Mouse (Mus musculus) heart, embryonic 12.5 days (tissue): Measurements from ENCODE around the gene Ldlr. TPM values are rescaled to one million over a fixed set of nuclear protein-coding genes. Genes with fewer than 3 reads are reported as not detected.

Source experiments
- ATAC-seq: fragments of 200-750 bp; cut with Nextera tagmentation; 2 replicates; pipeline ENCODE4 v1.8.0; 2017; ENCODE audit warnings: moderate TSS enrichment, moderate library complexity; ENCODE audit not compliant: insufficient number of reproducible peaks, low FRiP score
- H3K27ac ChIP-seq: fragments of 300-500 bp; sonication (generic); 2 replicates; pipeline ENCODE4 v1.5.1; 2016; ENCODE audit warnings: mild to moderate bottlenecking, moderate library complexity; ENCODE audit not compliant: poor library complexity, severe bottlenecking
- H3K27me3 ChIP-seq: fragments of 300-500 bp; sonication (generic); replicated peaks from 2 replicates; pipeline ENCODE4 v1.6.1; 2016; ENCODE audit warnings: mild to moderate bottlenecking, moderate library complexity
- H3K36me3 ChIP-seq: fragments of 300-500 bp; sonication (generic); 2 replicates; pipeline ENCODE4 v1.6.1; 2016; ENCODE audit warnings: mild to moderate bottlenecking, moderate library complexity
- H3K4me1 ChIP-seq: fragments of 300-500 bp; sonication (generic); replicated peaks from 2 replicates; pipeline ENCODE4 v1.6.1; 2016; ENCODE audit warnings: mild to moderate bottlenecking
- H3K4me2 ChIP-seq: fragments of 300-500 bp; sonication (generic); 2 replicates; pipeline ENCODE4 v1.6.1; 2016; ENCODE audit warnings: mild to moderate bottlenecking, moderate library complexity
- H3K4me3 ChIP-seq: fragments of 300-500 bp; sonication (generic); 2 replicates; pipeline ENCODE4 v1.5.1; 2016; ENCODE audit warnings: mild to moderate bottlenecking
- H3K9ac ChIP-seq: fragments of 300-500 bp; sonication (generic); 2 replicates; pipeline ENCODE4 v1.6.1; 2016; ENCODE audit warnings: mild to moderate bottlenecking, moderate library complexity
- H3K9me3 ChIP-seq: fragments of 300-500 bp; sonication (generic); replicated peaks from 2 replicates; pipeline ENCODE4 v1.6.1; 2016; ENCODE audit warnings: mild to moderate bottlenecking, moderate library complexity
- WGBS: fragments of 180-500 bp; shearing (Covaris S2); methylation state at CpG from one replicate; pipeline ENCODE4 v1.1.7; 2016; 5-methylcytosine and 5-hydroxymethylcytosine counted together
- polyA plus RNA-seq: library from polyadenylated mRNA; unstranded; fragments of >200 nt; fragmentation: Nextera tagmentation; extraction: Ambion mirVana; gene quantifications from 2 replicates; pipeline ENCODE4 v1.2.1, GENCODE M21; 2016

Ldlr gene
- 26.0 and 30.8 TPM in 2 replicates for polyA plus RNA-seq

DNA sequence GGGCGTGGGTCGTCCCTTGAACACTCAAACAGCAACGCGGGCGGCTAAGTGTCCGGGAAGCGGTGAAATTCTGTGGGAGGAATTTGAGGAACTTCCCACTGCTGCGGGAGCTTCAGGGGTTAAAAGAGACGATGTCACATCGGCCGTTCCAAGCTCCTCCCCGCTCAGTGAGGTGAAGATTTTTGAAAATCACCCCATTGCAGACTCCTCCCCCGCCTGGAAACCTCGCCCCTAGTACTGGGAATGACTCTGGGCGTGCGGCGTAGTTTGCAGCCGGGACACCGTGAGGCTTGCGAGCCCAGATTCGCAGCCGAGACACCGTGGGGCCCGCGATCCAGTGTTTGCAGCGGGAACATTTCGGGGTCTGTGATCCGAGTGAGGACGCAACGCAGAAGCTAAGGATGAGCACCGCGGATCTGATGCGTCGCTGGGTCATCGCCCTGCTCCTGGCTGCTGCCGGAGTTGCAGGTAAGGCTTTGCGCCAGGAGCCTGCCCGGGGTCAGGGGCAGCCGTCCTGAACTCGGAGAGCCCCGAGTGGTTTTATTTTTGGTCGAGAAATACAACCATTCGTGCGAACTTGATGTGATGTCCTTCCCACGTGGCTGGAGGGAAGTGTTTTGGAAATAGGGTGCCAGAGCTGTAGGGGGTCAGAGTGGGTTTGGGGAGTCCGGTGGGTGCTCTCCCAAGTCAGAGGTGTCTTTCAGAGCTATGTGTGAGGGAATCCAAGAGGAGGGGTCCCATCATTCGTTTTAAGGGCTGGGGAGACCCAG is at the start of gene Ldlr:
TSS of gene Ldlr (plus strand) at position 107 of the 770 bp plus-strand sequence.
- H3K9ac ChIP-seq, result peak within 1 kb of the TSS; percentile 80
- peak within 1 kb of the TSS; percentile 83 for H3K4me2 ChIP-seq
- peaks cover 36% of the 10 kb centered on the region for H3K4me1 ChIP-seq
- H3K36me3 ChIP-seq, result peaks cover 10% of the 10 kb centered on the region
- peak within 1 kb of the TSS; percentile 96 for H3K27ac ChIP-seq
- H3K4me3 ChIP-seq, result peak within 1 kb of the TSS; percentile 73
- ATAC-seq, result peak; percentile 84
- under 1% methylated on average over 47 of the region's 47 CpGs for WGBS
- no peaks in the 10 kb centered on the region for H3K27me3 ChIP-seq
- H3K9me3 ChIP-seq, result no peaks in the 10 kb centered on the region

GRCm38 (mm10) chr9:21677706-21678105 is 45.6 kb upstream of the Ldlr start:
- no peaks in the 10 kb centered on the region for H3K27me3 ChIP-seq
- no peak for ATAC-seq
- H3K36me3 ChIP-seq, result peaks cover 96% of the 10 kb centered on the region
- no peaks in the 10 kb centered on the region for H3K9me3 ChIP-seq
- H3K4me3 ChIP-seq, result no peak overlapping the region
- 91% methylated on average over 17 of the region's 17 CpGs for WGBS
- H3K9ac ChIP-seq, result no peak overlapping the region
- H3K27ac ChIP-seq, result no peak overlapping the region
- H3K4me1 ChIP-seq, result no peaks in the 10 kb centered on the region
- H3K4me2 ChIP-seq, result no peak overlapping the region

DNA sequence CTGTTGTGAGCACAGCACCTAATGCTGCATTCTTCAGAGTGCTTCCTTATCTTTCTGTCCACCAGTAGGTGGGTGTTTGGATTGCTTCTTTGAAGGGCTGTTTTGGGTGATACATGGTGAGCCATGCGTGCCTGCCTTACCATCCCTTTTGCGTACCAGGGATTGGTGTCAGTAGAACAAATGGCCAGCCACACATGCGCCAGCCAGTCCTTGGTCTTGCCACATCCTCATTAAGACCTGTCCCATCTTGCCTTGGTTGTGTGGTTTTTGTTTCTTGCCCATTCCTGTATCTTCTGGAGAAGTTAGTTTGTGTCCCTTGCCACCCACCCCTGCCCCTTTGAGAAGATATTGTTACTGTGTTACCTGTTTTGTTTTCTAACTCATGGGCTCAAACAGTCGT is 42.8 kb upstream of the Ldlr start:
- Histone ChIP-seq H3K4me1 (no peaks in the 10 kb centered on the region), H3K4me3 (no peak overlapping the region), H3K27me3 (no peaks in the 10 kb centered on the region), H3K4me2 (no peak overlapping the region), H3K27ac (no peak overlapping the region), H3K36me3 (peaks cover 96% of the 10 kb centered on the region), H3K9ac (no peak overlapping the region), H3K9me3 (no peaks in the 10 kb centered on the region)
- ATAC-seq, result no peak
- WGBS, result 83% methylated on average over 4 of the region's 4 CpGs

GRCm38 (mm10) chr9:21682827-21683226 is 40.5 kb upstream of the Ldlr start:
- H3K9me3 ChIP-seq, result no peaks in the 10 kb centered on the region
- peaks cover 2% of the 10 kb centered on the region for H3K4me1 ChIP-seq
- H3K27me3 ChIP-seq, result no peaks in the 10 kb centered on the region
- no peak overlapping the region for H3K4me2 ChIP-seq
- ATAC-seq, result no peak
- no peak overlapping the region for H3K4me3 ChIP-seq
- no peak overlapping the region for H3K27ac ChIP-seq
- 88% methylated on average over 4 of the region's 4 CpGs for WGBS
- no peak overlapping the region for H3K9ac ChIP-seq
- peaks cover 96% of the 10 kb centered on the region for H3K36me3 ChIP-seq

DNA sequence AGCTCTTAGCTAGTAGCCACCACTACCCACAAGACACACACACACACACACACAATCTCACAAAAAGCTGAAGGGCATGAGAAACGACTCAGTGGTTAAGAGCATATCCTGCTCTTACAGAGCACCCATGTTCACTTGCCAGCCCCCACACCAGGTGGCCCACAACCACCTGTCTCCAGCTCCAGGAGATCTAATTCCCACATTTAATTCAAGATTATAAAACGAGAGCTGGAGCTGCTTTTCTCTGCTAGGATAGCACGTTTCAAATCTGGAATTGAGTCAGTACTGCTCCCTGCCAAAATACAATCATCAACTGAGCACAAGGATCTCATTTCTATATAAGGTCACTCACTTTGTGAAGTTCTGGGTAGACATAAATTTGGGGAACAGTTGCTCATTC is 39.4 kb upstream of the Ldlr start:
- ATAC-seq, result no peak
- WGBS, result 80% methylated on average over 3 of the region's 3 CpGs
- H3K27ac ChIP-seq, result no peak overlapping the region
- H3K27me3 ChIP-seq, result no peaks in the 10 kb centered on the region
- no peak overlapping the region for H3K9ac ChIP-seq
- H3K4me3 ChIP-seq, result no peak overlapping the region
- H3K36me3 ChIP-seq, result peaks cover 94% of the 10 kb centered on the region
- no peaks in the 10 kb centered on the region for H3K9me3 ChIP-seq
- H3K4me2 ChIP-seq, result no peak overlapping the region
- H3K4me1 ChIP-seq, result peaks cover 11% of the 10 kb centered on the region

DNA sequence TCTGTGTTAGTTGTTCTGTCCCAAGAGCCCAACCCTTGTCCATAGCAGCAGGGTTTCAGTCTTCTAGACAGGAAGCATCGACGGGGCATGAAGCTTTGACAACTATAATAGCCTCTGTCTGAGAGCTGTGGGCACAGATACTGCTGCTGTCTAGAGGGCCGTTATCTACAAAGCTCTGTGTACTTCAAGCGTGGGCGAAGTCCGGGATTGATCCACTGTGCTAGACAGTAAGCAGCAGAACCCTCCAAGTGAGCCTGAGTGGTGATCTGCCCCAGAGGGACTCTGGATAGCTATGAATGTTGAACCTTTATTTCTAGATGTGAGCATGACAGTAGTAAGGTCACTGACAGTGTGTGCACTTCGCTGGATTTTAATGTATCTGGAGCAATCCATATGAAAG is 34.7 kb upstream of the Ldlr start:
- peak overlapping the region; percentile 33; the same call in 1 of the 2 replicates for H3K27ac ChIP-seq
- ATAC-seq, result no peak; the same call in 1 of the 2 replicates
- peaks cover 20% of the 10 kb centered on the region for H3K4me1 ChIP-seq
- 47% methylated on average over 7 of the region's 7 CpGs for WGBS
- no peaks in the 10 kb centered on the region for H3K27me3 ChIP-seq
- H3K4me3 ChIP-seq, result no peak overlapping the region
- H3K36me3 ChIP-seq, result peaks cover 84% of the 10 kb centered on the region
- H3K4me2 ChIP-seq, result no peak overlapping the region
- no peaks in the 10 kb centered on the region for H3K9me3 ChIP-seq
- H3K9ac ChIP-seq, result peak overlapping the region; percentile 32; the same call in 1 of the 2 replicates

GRCm38 (mm10) chr9:21690031-21690430 is 33.3 kb upstream of the Ldlr start:
- 77% methylated on average over 3 of the region's 3 CpGs for WGBS
- ATAC-seq, result no peak
- no peak overlapping the region for H3K9ac ChIP-seq
- no peaks in the 10 kb centered on the region for H3K9me3 ChIP-seq
- no peak overlapping the region for H3K4me2 ChIP-seq
- peaks cover 83% of the 10 kb centered on the region for H3K36me3 ChIP-seq
- no peak overlapping the region; the same call in 1 of the 2 replicates for H3K27ac ChIP-seq
- H3K27me3 ChIP-seq, result no peaks in the 10 kb centered on the region
- no peak overlapping the region for H3K4me3 ChIP-seq
- peaks cover 20% of the 10 kb centered on the region for H3K4me1 ChIP-seq

DNA sequence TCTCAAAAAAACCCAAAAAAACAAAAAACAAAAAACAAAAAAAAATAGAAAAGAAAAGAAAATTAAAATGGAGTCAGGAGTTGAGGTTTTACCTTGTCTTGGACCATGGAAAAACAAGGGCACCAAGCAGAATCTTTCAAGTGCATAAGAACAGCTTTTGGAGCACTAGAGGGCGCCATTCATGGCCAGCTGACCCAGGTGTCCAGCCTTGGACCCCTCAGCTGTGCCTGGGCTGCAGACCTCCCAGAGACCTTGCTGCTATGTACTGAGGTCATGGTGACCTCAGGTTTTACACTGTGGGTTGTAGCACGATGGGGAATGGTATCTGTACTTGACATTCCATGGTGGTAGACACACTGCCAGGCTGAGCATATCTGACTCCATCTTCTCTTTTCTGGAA is 31.4 kb upstream of the Ldlr start:
- ATAC-seq, result no peak
- peaks cover 20% of the 10 kb centered on the region for H3K4me1 ChIP-seq
- H3K36me3 ChIP-seq, result peaks cover 80% of the 10 kb centered on the region
- 40% methylated on average over 2 of the region's 2 CpGs for WGBS
- no peaks in the 10 kb centered on the region for H3K9me3 ChIP-seq
- H3K27me3 ChIP-seq, result no peaks in the 10 kb centered on the region
- no peak overlapping the region for H3K4me3 ChIP-seq
- H3K27ac ChIP-seq, result no peak overlapping the region
- no peak overlapping the region for H3K9ac ChIP-seq
- no peak overlapping the region for H3K4me2 ChIP-seq

DNA sequence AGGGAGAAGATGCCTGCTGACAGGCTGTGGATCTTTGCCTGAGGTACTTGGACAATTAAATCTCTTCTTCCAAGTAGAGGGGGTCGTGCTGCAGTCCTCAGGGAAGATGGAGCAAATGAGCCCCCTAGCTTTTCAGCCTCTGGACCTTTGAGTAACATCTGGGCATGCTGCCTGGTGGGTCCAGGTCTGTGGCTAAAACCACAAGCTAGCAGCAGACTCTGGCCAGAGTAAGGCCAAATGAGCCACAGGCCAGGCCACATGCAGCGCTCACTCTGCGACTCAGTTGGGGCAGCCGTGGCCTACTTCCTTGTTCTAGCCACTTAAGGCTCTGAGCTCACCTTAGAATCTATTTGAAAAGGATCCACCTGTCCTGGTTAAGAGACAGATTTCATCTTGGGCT is 30.8 kb upstream of the Ldlr start:
- Histone ChIP-seq H3K9me3 (no peaks in the 10 kb centered on the region), H3K4me3 (no peak overlapping the region), H3K27ac (no peak overlapping the region), H3K4me2 (no peak overlapping the region), H3K4me1 (peaks cover 20% of the 10 kb centered on the region), H3K36me3 (peaks cover 80% of the 10 kb centered on the region), H3K27me3 (no peaks in the 10 kb centered on the region), H3K9ac (no peak overlapping the region)
- WGBS, result 97% methylated on average over 4 of the region's 4 CpGs
- no peak for ATAC-seq

DNA sequence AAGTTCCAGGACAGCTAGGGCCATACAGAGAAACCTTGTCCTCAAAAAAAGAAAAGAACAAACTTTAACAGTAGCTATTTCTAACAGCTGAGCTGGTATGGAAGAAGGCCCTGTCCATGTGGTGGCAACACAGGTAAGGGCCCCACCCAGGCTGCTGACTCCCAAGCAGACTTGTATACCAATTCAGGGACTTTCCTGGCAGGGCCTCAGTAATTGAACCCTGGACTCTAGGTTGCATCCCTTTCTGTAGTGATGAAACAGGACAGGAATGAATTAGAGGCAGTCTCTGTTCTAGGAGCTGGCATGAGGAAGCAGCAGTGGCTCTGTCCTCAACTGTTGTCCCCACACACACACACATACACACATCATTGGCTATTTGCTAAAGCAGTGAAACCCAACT is 29.2 kb upstream of the Ldlr start:
- no peak for ATAC-seq
- no peak overlapping the region for H3K27ac ChIP-seq
- H3K4me3 ChIP-seq, result no peak overlapping the region
- H3K36me3 ChIP-seq, result peaks cover 74% of the 10 kb centered on the region
- H3K9me3 ChIP-seq, result no peaks in the 10 kb centered on the region
- no peaks in the 10 kb centered on the region for H3K27me3 ChIP-seq
- H3K4me1 ChIP-seq, result peaks cover 9% of the 10 kb centered on the region; the same call in 1 of the 2 replicates
- H3K9ac ChIP-seq, result no peak overlapping the region
- H3K4me2 ChIP-seq, result no peak overlapping the region

DNA sequence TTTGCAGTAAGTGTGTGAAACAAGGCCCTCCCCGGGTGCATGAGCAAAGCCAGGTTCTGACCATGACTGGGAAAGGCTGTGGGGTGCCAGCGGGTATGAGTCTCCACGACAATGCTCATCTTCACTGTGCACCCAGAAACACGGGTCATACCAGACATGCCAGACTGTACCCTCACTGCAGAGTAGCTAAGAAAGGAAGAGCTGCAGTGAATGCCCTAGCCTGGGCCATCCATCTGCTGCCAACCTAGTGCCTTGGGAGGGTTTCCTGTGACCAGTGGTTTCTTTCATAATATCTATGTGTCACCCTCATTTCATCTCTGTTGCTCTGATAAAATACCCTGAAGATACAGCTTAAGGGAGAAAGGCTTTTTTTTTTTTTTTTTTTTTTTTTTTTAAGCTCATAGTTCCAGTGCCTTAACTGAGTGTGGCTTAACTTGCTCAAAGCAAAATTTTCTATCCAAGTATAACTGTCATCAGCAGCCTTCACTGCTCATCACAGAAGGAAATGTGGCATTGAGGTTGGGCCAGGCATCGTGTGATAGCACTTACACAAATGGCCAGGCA is 28.0 kb upstream of the Ldlr start:
- ATAC-seq, result no peak
- Histone ChIP-seq H3K9me3 (no peaks in the 10 kb centered on the region), H3K4me1 (peaks cover 3% of the 10 kb centered on the region; the same call in 1 of the 2 replicates), H3K4me3 (no peak overlapping the region), H3K4me2 (no peak overlapping the region), H3K9ac (no peak overlapping the region), H3K36me3 (peaks cover 80% of the 10 kb centered on the region), H3K27me3 (no peaks in the 10 kb centered on the region), H3K27ac (no peak overlapping the region)
- WGBS, result 92% methylated on average over 5 of the region's 5 CpGs
